Mouse (Mus musculus) liver, adult 2 months (tissue): ENCODE data around the gene Aimp2.

Experiments
- CTCF ChIP-seq: fragments of 200-500 bp; IDR thresholded peaks from 2 replicates; pipeline ENCODE4 v1.5.1; 2011; ENCODE audit warnings: low read depth, low read length, control low read depth
- POLR2A ChIP-seq: fragments of 200-500 bp; IDR thresholded peaks from 2 replicates; pipeline ENCODE4 v1.6.1; 2011; ENCODE audit warnings: low read length, control low read depth; ENCODE audit not compliant: insufficient read depth; ENCODE audit errors: extremely low read depth

- no peak for TF ChIP-seq POLR2A
- TF ChIP-seq CTCF: no peak
Observed at GRCm38 (mm10) chr5:143909417-143910400, at the start of gene Aimp2, which contains the start of gene Pms2.
